Mouse (Mus musculus): ENCODE measurements around the gene Elobl.

The Elobl gene

DNA sequence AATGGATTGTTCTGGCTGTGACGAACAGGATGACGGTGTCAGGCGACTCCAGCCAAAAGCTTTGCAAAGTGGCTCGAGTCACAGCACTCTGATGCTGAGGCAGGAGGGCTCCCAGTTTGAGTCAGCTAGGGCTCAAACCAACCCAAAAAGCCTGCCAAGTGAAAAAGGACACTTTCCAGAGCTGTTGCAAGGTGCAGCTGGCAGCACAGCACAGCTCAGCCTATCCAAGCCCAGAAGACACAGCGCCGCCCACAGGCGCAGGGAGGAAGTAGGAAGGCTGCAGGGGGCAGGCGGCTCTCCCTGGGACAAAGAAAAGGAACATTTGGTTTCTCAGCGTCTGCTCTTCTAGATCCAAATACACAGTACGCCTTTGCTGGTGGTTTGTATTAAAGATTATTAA lies 19.9 kb upstream of the Elobl start:
- no peak for DNase-seq (ENCODE audit: low spot score)

DNA sequence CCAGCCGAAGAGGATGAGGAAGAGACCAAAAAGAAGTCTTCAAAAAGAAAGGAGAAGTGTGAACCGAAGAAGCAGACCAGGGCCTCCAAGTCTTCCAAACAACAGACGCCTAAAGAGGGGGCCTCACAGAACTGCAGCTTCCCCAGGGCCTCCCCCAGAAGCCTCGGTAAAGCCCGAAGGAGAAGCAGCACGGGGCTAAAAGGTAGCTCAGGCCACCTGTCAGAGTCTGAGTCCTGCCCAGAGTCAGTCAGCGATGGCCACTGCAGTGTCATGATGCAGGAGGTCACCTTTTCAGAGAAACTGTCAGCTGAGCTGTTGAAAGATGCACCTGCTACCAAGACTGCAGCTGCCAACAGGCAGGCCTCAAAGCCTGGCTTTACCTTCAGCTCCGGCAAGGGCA lies 14.6 kb upstream of the Elobl start:
- no peak for DNase-seq (ENCODE audit: low spot score)

DNA sequence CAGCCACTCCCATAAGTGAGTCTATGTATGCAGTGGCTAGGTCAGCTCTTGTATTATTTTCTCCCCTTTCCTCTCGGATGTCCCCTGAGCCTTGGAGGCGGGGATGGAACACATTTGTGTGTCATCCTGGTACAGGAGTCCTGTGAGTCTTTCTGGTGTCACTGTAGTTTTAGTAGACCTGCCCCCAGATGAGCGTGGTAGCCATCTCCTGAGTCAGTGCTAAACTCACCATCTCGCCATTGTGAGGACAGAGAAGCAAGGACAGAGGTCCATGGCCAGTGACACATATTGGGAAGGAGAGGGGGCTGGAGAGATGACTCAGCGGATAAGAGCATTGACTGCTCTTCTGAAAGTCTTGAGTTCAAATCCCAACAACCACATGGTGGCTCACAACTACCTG lies 10.5 kb upstream of the Elobl start:
- DNase-seq (ENCODE audit: low spot score) = no peak

DNA sequence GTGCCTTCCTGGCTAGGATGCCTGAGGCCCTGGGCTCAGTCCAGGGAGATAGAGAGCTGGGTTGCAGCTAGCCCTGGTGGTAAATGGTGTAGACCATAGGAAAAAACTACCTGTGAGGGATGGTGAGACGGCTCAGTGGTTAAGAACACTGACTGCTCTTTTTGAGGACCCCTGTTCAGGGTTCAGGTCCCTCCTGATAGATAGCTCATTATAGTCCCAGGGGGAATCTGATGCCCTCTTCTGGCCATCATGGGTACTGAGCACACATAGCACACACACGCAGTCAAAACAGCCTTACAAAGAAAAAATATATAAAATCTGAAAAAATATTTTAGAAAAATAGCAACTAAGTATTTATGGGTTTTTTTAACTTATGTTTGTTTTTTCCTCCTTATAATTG lies 9.6 kb upstream of the Elobl start:
- no peak for DNase-seq (ENCODE audit: low spot score)

DNA sequence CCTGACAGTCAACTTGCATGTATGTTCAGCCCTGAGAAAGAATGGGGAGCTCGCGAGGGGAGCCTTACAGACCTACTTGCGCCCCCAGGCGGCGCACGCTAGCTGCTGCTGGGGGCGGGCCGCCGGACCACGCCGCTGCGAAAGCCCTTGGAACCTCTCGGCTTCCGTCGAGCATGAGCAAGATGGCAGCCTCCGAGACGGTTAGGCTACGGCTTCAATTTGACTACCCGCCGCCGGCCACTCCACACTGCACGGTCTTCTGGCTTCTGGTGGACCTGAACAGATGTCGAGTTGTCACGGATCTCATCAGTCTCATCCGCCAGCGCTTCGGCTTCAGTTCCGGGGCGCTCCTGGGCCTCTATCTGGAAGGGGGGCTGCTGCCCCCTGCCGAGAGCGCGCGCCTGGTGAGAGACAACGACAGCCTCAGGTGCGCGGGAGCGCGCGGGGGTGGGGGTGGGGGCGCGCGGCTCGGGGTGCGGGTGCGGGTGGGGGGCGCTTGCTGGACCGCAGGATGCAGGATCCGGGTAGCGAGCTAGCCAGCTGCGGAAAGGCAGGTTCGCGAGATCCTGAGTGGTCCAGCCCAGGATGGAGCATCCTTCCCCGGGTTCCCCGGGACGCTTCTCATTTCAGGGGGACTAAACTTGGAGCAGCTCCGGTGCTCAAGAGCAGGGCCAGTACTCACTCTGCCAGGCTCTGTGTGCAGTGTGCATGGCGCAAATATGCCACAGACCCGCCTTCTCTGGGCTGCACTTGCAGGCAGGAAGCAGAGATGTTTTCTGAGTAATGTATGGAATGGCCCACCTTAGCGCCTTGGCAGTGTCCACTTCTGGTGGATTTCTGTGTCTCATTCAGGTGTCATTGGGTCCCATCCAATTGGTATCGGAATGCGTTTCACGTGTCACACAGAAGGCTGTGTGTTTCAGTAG lies 7.3 kb upstream of the Elobl start:
- peak; percentile 93 for DNase-seq (ENCODE audit: low spot score)

DNA sequence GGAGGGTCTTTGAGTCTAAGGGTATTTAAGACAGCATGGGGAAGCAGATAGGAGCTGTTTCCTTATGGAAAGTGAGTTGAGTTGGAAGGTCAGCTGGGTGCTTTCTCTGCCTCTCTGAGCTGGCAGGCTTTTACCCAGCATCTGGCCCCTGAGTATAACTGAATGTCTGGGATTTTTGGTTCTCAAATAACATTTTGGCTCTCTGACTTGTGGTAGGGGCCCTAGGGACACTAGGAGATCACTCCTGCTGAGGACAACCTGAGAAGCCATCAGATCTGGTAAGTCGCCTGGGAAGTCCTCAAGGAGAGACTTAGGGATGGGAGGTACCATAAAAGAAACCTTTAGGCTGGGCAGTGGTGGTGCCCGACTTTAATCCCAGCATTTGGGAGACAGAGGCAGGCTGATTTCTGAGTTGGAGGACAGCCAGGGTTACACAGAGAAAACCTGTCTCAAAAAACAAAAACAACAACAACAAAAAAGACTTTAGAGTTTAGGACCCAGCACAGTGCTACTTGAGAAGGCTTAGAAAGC lies 3.5 kb upstream of the Elobl start, which contains the start of gene Coil:
TSS of gene Coil (plus strand) at position 51 of the 531 bp plus-strand sequence.
- peak; percentile 5 for DNase-seq (ENCODE audit: low spot score)

DNA sequence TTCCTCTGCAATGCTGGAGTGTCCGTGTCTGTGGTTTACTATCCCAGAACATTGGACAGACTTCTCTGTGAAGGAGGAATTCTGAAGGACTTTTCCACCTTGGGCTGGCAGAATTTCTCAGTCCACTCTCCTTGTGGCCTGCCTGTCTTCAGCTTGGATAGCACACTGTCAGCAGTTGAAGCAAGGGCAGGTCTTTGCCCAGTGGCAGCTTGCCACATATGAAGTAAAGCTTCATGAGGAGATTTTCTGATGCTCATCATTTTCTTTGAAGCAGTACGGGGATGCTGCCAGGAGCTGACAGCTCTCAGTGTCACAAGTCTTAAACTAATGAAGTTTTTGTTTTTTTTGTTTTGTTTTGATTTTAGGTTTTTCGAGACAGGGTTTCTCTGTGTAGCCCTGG lies 7.9 kb downstream of the Elobl start:
- DNase-seq (ENCODE audit: low spot score) = no peak

DNA sequence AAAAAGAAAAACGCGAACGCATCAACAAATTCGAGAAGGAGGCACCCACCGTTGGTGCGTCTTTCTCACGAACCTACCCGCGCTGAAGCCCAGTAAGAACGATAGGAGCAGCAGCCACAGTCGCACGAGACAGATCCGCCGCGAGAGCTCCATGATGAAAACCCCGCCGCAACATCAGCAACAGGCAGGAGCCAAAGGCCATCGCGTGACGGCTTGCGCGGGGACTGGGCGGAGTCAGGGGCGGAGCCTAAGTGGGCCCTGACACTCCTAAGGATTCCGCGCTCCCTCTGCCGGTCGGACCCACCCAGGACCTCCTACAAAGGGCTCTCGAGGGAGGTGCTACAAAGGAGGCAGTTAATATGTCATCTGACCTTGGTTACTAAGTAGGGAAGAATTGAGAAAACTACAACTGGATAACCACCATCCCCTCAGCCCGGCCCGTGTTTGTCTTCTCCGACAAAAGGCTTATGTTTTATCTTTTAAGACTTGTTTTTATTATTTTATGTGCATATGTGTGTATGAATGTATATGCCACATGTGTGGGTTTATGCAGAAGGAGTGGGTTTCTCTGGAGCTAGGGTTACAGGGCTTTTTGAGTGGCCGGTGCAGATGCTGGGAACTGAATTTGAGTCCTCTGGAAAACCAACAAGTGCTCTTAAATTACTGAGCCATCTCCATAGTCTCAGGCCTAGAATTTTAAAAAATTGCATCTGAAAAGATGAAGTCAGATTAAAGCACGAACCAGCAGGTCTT lies 11.3 kb downstream of the Elobl start, which contains the start of gene Scpep1:
TSS of gene Scpep1 (minus strand) at position 249 of the 753 bp plus-strand sequence.
- peak; percentile 96 for DNase-seq (ENCODE audit: low spot score)

DNA sequence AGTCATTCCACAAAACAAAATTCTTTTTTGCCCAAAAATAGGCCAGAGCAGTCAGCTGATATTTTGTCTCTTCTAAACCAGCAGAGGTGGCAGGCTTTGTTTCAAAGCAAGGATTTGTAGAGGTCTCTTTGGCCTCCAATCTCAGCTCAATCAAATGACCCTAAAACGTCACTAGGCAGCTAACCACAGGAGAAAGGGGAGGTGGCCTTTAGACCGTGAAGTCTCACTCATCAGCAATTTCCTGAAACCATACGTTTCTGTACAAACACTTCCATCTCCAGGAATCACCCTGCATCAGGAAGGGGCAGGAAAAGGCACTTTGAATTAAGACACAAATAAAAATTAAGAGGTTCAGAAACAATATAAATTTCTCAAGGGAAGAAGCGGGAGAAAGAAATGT lies 11.9 kb downstream of the Elobl start:
- DNase-seq (ENCODE audit: low spot score) = peak; percentile 30

DNA sequence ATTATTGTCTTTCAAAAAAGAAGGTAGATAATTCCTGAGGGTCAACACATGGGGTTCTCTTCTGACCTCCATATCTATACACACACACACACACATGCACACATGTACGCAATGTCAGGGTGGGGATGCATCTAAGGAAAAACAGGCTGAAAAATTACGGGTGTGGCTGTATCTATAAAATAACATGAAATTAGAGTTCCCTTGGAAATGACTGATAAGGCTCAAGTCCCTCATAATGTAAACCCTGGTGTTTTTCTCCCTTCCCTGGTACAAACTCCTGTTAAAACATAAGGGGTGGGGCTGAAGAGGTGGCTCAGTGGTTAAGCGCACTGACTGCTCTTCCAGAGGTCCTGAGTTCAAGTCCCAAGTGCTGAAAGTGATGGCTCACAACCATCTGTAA lies 13.1 kb downstream of the Elobl start:
- no peak for DNase-seq (ENCODE audit: low spot score)

DNA sequence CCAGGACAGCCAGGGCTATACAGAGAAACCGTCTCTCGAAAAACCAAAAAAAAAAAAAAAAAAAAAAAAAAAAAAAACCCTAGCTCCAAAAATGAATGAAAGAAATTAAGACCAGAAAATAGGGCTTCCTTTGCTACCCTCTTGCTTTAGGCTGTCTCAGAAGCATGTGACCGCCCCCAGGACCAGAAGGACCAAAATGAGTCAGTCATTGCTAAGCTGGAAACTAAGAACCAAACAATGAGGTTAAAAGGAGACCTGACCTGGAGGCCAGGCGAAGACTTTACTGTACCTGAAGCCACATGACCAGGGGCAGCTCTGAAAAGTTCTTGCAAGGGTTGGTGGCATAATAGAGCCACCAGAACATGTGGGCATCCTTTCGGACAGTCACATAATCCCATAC lies 14.6 kb downstream of the Elobl start:
- DNase-seq (ENCODE audit: low spot score) = no peak

DNA sequence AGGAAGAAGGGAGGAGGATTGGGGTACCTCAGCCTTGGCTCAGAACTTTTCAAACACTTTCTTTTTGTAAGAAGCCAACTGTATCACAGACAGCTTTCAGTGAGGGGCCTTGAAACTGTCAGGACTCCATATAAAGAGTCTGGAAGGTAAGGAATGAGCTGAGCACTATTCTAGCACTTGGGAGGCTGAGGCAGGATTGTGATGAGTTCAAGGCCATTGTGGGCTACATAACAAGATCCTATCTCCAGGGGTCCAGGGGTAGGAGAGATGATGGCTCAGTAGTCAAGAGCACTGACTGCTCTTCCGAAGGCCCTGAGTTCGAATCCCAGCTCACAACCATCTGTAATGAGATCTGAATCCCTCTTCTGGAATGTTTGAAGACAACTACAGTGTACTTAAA lies 15.2 kb downstream of the Elobl start:
- DNase-seq (ENCODE audit: low spot score) = no peak

DNA sequence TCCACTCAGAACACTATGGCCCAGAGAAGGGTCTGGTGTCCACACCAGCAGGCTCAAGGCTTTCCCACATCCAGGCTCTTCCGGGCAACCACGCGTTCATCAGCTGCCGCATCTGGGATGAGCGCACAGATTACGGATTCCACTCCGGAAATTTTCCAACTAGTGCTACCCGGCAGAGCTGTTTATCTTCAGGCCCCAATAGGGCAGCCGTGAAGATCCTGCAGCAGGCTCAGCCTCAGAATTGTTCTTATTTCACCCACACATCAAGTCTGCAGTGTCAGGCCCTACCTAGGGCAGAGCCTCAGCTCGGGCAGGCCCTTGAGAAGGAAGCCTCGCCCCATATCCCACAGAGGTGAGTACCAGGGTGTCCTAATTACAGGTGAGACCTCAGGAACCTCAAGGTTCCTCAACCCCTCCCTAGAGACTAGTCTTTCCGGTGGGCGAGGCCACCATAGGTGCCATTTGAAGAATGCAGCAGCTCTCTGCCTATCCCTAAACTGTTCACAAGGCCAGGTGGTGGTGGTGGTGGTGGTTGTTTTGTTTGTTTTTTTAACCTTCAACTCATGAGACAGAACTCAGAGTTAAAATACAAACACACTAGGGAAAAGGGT lies 16.0 kb downstream of the Elobl start:
- no peak for DNase-seq (ENCODE audit: low spot score)

DNA sequence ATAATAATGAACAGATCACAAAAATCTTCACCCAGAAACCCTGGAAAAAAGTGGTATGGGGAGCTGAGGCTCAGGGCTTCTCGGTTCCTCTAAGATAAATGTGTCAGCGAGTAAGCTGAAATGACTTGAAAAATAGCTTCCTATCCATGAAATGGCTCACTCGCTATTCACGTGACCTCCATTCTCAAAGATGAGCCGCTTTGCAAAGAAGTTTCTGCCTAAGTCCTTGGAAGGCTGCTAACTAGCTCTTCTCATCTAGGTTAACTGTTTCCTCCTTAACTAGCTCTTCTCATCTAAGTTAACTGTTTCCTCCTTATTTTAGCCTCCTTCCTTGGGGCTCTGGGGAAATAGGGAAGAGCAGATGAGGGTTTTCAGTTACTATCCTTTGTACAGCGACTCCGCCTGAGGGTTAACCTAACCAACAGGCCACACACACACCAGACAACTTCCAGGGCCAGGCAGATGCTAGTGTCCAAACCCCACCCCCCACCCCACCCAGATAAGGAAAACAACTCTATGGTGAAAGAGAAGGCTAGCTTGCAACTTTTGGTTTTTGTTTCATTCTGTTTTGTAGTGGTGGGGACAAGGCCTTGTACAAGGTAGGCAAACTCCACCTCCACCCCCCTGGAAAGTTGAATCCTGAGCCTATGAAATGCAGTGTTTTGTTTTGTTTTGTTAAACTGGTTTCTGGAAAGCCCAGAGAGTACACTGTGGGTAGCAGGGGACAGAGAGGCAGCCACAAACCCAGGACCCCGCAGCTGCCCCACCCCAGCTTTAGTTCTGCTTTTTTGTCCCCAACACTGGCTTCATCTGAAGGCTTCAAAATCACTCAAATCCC lies 16.7 kb downstream of the Elobl start:
- no peak for DNase-seq (ENCODE audit: low spot score)

DNA sequence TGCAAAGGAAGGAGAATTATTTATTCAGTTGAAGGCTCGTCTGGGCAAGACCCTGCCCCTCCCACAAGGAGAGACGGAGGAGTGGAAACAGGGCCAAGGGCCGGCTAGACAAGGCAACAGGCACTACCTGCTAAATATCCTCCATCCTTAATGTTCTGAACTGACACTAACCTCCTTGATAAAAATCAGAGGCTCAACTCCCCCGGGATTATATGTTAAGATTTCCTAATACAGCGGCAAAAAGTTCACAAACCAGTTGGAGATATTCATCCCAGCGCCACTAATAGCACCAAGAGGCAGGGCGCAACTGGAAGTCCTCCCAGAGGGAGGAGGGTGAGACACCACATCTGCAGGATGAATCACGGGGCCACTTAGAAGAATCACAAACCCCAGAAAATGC lies 17.8 kb downstream of the Elobl start:
- DNase-seq (ENCODE audit: low spot score) = no peak

DNA sequence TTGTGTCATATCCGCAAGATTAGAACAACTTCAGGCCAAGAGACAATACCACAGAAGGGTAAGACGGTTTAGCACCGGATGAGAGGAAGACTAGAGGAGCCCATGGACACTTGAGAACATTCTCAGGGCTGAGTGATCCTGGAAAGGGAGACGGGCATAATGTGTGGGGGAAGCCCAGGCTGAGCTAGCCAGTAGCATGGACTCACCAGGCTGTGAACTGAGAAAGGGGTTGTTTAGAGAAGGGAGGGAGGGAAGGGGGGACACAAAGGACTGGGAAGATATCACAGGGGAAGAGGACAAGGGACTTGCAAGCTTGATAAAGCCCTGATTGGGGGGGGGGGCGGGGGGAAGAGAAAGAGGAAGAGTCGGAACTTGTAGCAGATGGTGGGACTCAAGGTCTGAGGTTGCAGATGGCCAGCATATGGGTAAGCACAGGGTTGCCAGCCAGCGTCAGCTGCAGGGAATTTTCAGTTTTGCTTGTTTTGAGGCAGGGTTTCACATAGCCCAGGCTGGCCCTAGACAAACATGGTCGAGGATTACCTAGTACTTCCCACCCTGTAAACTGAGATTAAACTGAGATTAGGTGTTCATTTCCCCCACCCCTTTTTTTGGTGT lies 20.7 kb downstream of the Elobl start:
- no peak for DNase-seq (ENCODE audit: low spot score)

DNA sequence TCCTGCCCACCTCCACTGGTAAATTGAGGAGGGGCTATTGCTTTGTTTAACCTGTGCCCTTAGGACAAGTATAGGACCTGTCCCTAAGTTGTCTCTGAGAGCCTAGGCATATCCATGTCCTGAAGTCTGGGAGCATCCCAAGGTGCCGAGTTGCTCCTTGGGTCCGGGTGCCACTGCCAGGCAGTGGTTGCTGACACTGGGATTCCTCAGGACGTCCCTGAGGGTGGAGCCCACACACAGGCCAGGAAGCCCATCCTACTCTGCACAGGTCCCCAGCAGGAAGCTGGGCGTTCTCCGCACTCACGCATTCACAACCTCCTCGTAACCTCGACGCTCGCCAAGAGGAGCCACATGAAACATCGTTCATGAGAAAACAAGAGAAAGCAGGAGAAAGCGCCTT lies 25.2 kb downstream of the Elobl start:
- DNase-seq (ENCODE audit: low spot score) = no peak

DNA sequence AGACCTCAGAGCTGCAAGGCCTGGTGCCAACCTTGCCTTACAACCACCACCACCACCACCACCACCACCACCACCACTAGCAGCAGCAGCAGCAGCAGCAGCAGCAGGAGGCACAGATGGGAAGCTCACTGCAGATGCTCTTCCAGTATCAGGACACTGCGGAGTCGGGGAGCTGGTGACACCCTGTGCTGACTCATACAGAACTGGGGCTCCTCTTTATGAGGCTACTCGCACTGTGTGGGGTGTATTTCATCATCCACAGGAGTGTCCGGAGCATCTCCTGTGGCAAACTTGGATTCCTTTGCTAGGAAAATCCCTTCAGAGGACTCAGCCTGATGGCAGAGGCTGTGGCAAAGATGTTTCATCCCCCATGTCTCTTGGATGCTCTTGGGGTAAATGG lies 27.1 kb downstream of the Elobl start:
- no peak for DNase-seq (ENCODE audit: low spot score)

DNA sequence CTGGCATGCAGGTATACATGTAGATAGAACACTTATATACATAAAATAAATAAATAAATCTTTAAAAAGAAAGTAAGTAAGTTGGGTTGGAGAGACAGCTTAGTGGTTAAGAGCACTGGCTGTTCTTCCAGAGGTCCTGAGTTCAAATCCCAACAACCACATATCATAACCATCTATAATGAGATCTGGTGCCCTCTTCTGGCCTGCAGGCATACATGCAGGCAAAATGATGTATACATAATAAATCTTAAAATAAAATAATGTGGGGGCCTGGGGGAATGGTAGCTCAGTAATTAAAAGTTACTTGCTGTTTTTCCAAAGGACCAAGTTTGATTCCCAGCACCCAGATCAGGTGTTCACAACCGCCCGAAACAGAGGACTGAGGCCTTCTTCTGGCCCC lies 28.0 kb downstream of the Elobl start:
- no peak for DNase-seq (ENCODE audit: low spot score)

DNA sequence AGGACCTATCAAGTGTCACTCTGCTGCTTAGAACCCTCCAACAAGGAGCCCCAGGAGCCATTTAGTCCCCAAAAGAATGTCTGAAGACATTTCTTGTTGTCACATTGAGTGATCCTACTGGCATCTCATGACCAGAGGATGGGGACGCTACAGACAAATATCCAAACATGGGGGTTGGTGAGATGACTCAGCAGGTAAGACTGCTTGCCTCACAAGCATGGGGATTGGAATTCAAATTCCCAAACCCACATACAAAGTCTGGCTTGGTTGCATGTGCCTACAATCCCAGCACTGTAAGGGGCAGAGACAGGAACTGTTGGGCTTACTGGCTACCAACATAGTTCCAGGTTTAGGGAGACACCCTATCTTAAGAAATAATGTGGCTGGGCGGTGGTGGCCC lies 28.8 kb downstream of the Elobl start:
- DNase-seq (ENCODE audit: low spot score) = no peak

All from T-cell, adult 2 months (primary cell).